Mouse (Mus musculus): Measurements from ENCODE around the gene Phldb1.
"Not testable (repeated sequence)": the region's sequence is repeated elsewhere in the genome, so short reads cannot be mapped to it uniquely, and the experiment has no call there.

Gene Phldb1

GRCm38 (mm10) chr9:44734524-44735494 lies at the start of gene Phldb1:
Phldb1 (minus strand) TSS chr9:44735198.
- peak; percentile 71 for DNase-seq

DNA sequence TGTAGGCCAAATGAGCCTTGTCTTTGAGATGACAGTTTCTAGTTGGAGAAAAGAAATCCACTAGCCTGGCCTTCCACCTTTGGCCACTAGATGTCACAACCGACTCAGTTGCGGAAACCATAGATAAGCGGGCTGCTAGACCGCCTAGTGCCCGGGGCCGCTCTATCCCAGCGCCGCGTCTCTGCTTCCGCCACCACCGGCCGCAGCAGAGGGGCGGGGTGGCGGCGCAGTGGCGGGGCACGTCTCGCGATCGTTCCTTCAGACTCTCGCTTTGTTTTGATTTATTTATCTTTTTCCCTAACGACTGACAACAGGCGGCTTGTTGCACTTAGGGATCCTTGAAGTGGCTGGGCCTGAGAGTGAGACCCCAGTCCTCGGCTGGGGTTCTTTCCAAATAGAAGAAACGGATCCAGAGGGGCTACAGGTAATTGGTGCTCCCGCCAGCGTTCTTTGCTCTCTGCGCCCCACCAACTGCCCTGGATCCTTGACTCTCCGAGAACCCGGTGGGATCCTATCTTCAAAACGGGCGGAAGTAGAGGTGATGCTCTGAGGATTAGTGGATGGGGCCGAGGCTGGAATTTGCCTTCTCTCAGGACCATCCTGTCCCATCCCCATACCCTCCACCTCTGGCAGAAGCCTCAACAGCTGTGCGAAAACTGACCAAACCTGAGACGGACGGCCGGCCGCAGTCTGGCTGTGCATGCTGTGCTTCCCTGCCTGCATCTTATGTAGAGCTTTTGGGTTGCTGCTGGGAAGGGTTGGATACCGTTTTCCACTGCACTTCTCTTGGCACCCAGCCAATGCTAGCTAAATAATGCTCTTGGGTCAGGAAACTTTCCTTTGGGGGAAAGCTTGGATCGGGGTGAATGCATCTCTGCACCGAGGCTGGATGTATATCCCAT lies 38.0 kb upstream of the Phldb1 start:
- peak; percentile 94 for DNase-seq

GRCm38 (mm10) chr9:44772392-44772749 lies 37.4 kb upstream of the Phldb1 start:
- no peak for DNase-seq

DNA sequence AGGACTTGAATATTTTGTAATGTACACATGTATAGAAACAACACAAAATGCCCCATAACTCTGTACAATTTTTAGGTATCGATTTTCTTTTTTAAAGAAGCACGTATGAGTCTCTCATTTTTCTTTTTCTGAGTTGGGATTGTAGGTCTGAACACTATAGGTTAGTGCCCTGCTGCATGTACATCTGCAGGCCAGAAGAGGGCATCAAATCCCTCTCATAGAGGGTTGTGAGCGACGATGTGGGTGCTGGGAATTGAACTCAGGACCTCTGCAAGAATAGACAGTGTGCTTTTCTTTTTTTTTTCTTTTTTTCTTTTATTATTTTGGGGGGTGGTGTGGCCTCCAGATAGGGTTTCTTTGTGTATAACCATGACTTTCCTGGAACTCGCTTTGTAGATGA lies 36.4 kb upstream of the Phldb1 start:
- no peak for DNase-seq

GRCm38 (mm10) chr9:44768029-44768394 lies 33.0 kb upstream of the Phldb1 start:
- not testable (repeated sequence) for DNase-seq

GRCm38 (mm10) chr9:44767101-44768028 lies 32.4 kb upstream of the Phldb1 start, which contains the start of the genes Arcn1 and Ift46:
Arcn1 (minus strand) TSS chr9:44767845.
Ift46 (plus strand) TSS chr9:44767908.
- DNase-seq, result peak; percentile 79

DNA sequence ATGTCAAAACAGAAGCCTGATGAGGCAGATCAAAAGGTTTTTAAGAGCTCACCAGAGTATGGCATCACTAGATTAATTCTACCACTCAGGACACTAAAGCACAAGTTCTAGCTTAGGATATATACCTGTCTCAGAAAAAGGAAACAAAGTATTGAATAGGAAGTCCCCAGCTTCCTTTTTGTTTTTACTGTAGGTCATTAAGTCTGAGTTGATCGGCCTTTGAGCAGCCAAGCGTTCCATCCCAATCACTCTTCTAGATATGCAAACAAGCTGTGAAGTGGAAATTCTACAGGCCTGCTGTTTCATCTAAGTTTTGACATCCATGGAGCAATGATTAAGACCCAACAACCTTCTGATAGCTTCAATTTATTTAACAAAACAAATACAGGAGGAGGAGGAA lies 25.9 kb upstream of the Phldb1 start:
- no peak for DNase-seq

GRCm38 (mm10) chr9:44748473-44748872 lies 13.5 kb upstream of the Phldb1 start:
- DNase-seq, result no peak

GRCm38 (mm10) chr9:44747341-44747740 lies 12.3 kb upstream of the Phldb1 start:
- no peak for DNase-seq

- no peak for DNase-seq
Observed at GRCm38 (mm10) chr9:44746666-44747065, 11.7 kb upstream of the Phldb1 start.

- no peak for DNase-seq
Observed at GRCm38 (mm10) chr9:44745371-44745770, 10.4 kb upstream of the Phldb1 start.

DNA sequence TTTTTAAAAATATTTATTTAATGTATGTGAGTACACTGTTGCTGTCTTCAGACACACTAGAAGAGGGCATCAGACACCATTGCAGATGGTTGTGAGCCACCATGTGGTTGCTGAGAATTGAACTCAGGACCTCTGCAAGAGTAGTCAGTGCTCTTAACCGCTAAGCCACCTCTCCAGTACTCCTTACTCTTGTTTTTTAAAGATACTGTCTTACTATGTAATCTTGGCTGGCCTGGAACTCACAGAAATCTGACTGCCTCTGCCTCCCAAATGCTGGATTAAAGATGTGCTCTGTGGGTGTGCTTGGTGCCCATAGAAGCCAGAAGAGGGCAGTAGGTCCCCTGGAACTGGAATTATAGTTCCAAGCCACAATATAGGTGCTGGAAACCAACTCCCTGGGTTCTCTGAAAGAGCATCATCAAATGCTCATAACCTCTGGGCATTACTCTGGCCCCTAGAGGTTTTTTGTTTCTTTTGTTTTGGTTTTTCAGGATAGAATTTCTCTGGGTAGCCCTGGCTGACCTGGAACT lies 5.7 kb upstream of the Phldb1 start:
- no peak for DNase-seq

- peak; percentile 67 for DNase-seq
Observed at GRCm38 (mm10) chr9:44737240-44737949, 2.4 kb upstream of the Phldb1 start.

GRCm38 (mm10) chr9:44736301-44736700 lies 1.3 kb upstream of the Phldb1 start:
- peak; percentile 63 for DNase-seq

DNA sequence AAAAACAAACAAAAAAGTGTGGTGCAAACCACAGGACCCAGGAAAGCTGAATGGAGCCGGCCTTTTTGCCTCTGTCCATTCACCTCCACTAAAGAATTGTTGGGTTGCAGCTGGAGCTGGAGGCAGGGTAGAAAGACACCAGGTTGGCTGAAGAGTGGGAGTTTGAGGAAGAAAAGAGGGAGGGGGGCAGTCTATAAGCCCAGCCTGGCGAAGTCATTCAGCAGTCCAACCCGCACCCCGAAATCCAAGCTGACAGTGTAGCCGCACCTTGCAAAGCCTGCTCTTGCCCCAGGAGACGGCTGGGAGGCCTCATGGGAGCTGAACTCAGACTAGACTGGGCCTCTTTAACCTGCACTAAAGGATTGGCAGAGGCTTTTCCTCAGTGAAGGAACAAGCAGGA lies 888 bp upstream of the Phldb1 start:
- DNase-seq, result no peak

GRCm38 (mm10) chr9:44733671-44734523 lies 1.1 kb downstream of the Phldb1 start:
- peak; percentile 52 for DNase-seq

DNA sequence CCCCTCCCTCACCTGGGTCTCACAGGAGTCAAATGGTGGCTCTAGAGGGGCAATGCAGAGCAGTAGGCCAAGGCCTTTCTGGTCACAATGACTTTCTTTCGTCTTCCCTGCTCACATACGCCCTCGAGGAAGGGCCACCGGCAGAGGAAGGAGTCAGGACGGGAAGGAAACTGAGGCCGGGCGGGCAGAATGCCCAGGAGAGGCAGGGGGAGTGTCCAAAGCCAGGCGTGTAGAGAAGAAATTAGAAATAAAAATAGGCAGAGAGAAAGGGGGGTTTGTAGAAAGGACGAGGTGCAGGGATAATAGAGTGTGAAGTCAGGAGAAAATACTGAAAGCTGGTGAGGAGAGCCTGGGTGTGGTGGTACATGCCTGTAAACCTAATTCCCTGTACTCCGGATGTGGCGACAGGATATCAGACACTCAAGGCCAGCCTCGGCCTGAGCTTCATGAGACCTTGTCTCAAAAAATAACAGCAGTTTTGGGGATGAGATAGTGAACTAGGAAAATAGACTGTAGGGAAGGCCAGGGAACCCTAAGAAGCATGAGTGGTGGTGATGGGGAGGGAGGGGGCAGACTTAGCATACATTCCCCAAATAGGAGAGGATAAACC lies 2.0 kb downstream of the Phldb1 start:
- DNase-seq, result no peak

GRCm38 (mm10) chr9:44732130-44732549 lies 2.9 kb downstream of the Phldb1 start:
- no peak for DNase-seq

GRCm38 (mm10) chr9:44727441-44727840 lies 7.6 kb downstream of the Phldb1 start:
- no peak for DNase-seq
